Mouse (Mus musculus) neural tube, embryonic 11.5 days (tissue): ENCODE measurements around the gene Colgalt2. TPM values are rescaled to one million over a fixed set of nuclear protein-coding genes. Genes with fewer than 3 reads are reported as not detected.

Experiments
- polyA plus RNA-seq: library from polyadenylated mRNA; unstranded; fragments of >200 nt; fragmentation: Nextera tagmentation; extraction: Ambion mirVana; gene quantifications from 2 replicates; pipeline ENCODE4 v1.2.1, GENCODE M21; 2014

Gene Colgalt2
- polyA plus RNA-seq, 1 experiment from 2014 or later = 3.7 TPM

Other genes starting within 250 kb of the Colgalt2 start
- 57.4 and 62.8 TPM in 2 replicates for gene Tsen15, start 13.1 kb upstream of the Colgalt2 start, polyA plus RNA-seq